Mouse (Mus musculus): ENCODE data around the gene Cchcr1. TPM values are rescaled to one million over a fixed set of nuclear protein-coding genes. Genes with fewer than 3 reads are reported as not detected.

Gene Cchcr1
- 13.5 TPM for polyA plus RNA-seq (2014; fragmentation: Illumina TruSeq; extraction: RNeasy Lipid Tissue Mini Kit (QIAGEN cat#74804); ENCODE audit: low read depth, low replicate concordance)

DNA sequence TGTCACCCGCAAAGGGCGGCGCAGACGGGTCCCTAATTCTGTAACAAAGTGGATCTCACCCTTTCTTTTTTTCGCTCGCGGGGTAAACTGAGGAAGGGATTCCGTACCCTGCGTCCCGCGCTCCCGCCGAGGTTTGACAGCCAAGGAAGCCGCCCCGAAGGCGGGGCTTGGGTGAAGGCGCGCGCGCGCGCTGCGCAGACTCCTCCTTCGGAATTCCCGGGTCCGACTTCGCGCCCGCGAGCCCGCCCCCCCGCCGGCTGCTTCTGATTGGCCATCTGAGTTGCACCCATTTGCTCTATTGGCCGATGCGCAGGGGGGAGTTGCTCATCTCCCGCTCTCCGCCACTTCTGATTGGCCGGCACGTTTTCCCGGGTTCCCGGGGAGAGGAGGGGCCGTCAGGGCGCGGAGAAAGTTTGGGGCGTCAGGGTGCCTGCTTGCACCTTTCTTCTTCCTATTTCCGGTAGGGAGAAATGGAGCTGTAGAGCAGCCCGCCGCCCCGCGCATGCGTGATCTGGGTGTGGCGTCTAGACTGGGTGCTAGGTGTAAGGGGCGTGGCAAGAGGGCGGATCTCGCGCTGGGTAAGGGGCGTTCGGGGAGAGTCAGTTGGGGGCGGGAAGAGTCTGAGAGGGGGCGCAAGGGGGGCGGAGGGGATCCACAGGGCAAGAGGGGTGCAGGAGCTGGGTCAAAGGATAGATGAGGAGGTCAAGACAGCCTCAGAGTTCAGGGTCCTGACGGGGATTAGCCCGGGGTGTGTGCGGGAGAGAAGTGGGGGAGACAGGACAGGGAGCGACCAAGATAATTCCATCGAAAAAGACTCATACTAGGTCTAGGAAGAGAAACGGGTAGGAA lies at the start of gene Cchcr1, which contains the start of gene Tcf19:
Cchcr1 (plus strand) TSS at position 449 of the 849 bp plus-strand sequence.
Tcf19 (minus strand) TSS at position 173 of the 849 bp plus-strand sequence.

DNA sequence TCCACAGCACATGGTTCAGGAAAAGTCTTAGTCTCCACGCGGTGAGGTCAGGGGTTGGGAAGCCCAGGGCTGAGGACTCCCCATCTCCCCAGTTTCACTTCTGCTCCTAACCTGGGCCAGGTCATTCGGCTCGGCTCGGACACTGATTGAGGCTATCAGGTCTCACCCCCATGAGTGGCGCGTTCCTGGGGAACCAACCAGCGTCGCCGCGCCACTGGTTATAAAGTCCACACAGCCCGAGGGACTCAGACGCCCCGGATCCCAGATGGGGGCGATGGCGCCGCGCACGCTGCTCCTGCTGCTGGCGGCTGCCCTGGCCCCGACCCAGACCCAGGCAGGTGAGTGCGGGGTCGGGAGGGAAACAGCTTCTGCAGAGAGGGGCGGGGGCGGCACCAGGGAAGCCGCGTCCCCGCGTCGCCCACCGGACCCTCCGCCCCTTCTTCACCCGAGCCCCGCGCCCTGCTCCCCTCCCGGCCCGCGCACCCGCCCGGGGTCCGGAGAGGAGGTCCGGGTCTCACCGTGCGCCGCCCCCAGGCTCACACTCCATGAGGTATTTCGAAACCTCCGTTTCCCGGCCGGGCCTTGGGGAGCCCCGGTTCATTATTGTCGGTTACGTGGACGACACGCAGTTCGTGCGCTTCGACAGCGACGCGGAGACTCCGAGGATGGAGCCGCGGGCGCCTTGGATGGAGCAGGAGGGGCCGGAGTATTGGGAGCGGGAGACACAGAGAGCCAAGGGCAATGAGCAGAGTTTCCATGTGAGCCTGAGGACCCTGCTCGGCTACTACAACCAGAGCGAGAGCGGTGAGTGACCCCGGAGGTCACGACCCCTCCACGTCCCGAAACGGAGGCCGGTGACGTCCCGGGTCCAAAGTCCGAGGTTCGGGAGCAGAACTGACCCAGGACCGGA lies 46.8 kb upstream of the Cchcr1 start, which contains the start of gene H2-Q10:
H2-Q10 (plus strand) TSS at position 248 of the 910 bp plus-strand sequence.

DNA sequence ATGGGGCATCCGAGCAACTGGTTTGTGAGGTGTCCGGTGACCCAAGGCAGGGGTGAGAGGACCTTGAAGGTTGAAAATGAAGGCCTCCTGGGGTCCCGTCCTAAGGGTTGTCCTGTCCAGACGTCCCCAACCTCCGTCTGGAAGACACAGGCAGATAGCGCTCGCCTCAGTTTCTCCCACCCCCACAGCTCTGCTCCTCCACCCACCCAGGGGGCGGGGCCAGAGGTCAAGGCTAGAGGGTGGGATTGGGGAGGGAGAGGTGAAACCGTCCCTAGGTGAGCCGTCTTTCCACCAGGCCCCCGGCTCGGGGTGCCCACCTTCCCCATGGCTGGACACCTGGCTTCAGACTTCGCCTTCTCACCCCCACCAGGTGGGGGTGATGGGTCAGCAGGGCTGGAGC lies 11.1 kb upstream of the Cchcr1 start, which contains the start of gene Pou5f1:
Pou5f1 (plus strand) TSS at position 243 of the 400 bp plus-strand sequence.

DNA sequence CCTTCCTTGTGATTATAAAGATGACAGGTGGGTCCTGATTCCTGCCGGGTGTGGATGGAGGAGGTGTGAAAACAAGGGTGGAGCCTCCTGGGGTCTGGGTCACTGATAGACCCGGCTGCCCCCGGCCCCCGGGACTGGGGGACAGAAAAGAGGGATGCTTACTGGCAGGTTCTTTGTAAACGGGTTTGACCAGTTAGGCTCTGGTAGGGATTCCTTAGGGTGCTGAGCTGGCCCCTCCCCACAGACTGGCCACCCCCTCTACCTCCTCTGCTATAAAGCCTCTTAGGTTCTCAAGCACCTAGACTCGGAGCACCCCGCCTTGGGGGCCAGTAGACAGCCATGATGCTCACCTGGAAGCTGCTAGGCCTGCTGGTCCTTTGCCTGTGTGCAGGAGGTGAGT lies 16.0 kb downstream of the Cchcr1 start, which contains the start of gene Psors1c2:
Psors1c2 (plus strand) TSS at position 301 of the 400 bp plus-strand sequence.

DNA sequence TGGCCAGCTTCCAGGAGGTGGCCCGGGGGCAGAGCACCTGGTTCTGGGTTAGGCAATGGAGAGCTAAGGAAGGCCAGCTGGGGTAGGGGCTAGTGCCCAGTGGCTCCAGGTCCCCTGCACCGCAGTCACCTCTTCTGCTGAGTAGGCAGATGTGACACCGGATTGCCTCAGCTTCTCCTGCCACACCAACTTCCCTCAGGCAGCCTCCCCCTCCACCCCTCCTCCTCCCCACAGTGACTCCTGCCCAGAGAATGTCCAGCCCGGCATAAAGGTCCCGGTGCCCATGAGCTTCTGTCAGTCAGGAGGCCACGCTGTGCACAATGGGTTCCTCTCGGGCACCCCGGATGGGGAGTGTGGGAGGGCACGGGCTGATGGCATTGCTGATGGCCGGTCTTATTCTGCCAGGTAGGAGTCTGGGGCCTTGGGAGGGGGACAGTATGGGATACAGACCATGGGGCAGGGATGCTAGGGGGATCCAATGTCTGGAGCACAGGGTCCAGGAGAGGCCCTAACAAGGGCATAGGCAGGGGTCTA lies 35.0 kb downstream of the Cchcr1 start, which contains the start of gene Cdsn:
Cdsn (plus strand) TSS at position 248 of the 534 bp plus-strand sequence.

DNA sequence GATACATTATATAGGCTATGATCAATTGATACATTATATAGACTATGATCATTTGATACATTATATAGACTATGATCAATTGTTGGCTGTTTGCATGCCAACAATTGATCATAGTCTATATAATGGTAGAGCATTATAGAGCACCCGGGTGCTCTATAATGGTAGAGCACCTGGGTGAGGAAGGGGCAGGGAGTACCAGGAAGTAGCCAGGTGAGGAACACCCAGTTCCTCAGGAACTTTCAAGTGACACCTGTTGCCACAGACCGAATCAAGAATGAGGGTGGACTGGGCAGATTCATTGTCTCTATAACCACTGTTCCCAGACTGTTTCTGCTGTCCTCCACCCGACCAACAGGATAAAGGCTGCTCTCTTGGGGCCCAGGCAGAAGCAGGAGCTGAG lies 50.2 kb downstream of the Cchcr1 start, which contains the start of gene 2300002M23Rik:
2300002M23Rik (plus strand) TSS at position 301 of the 400 bp plus-strand sequence.

Other genes with a start within 250 kb of the Cchcr1 start
- gene H2-Q1, start 196.7 kb upstream of the Cchcr1 start, polyA plus RNA-seq (2014; fragmentation: Illumina TruSeq; extraction: RNeasy Lipid Tissue Mini Kit (QIAGEN cat#74804); ENCODE audit: low read depth, low replicate concordance) = not detected
- gene H2-Q2, start 174.9 kb upstream of the Cchcr1 start, polyA plus RNA-seq (2014; fragmentation: Illumina TruSeq; extraction: RNeasy Lipid Tissue Mini Kit (QIAGEN cat#74804); ENCODE audit: low read depth, low replicate concordance) = 3.6 TPM
- gene H2-Q4, start 137.5 kb upstream of the Cchcr1 start, polyA plus RNA-seq (2014; fragmentation: Illumina TruSeq; extraction: RNeasy Lipid Tissue Mini Kit (QIAGEN cat#74804); ENCODE audit: low read depth, low replicate concordance) = 52.9 TPM
- 27.5 TPM for gene H2-Q6, start 92.2 kb upstream of the Cchcr1 start, polyA plus RNA-seq (2014; fragmentation: Illumina TruSeq; extraction: RNeasy Lipid Tissue Mini Kit (QIAGEN cat#74804); ENCODE audit: low read depth, low replicate concordance)
- gene H2-Q7, start 77.9 kb upstream of the Cchcr1 start, polyA plus RNA-seq (2014; fragmentation: Illumina TruSeq; extraction: RNeasy Lipid Tissue Mini Kit (QIAGEN cat#74804); ENCODE audit: low read depth, low replicate concordance) = 30.0 TPM
- 6.2 TPM for gene H2-Q10, start 47.0 kb upstream of the Cchcr1 start, polyA plus RNA-seq (2014; fragmentation: Illumina TruSeq; extraction: RNeasy Lipid Tissue Mini Kit (QIAGEN cat#74804); ENCODE audit: low read depth, low replicate concordance)
- not detected for gene Pou5f1, start 11.1 kb upstream of the Cchcr1 start, polyA plus RNA-seq (2014; fragmentation: Illumina TruSeq; extraction: RNeasy Lipid Tissue Mini Kit (QIAGEN cat#74804); ENCODE audit: low read depth, low replicate concordance)
- gene Tcf19, start 276 bp upstream of the Cchcr1 start, polyA plus RNA-seq (2014; fragmentation: Illumina TruSeq; extraction: RNeasy Lipid Tissue Mini Kit (QIAGEN cat#74804); ENCODE audit: low read depth, low replicate concordance) = 6.6 TPM
- gene Psors1c2, start 16.1 kb downstream of the Cchcr1 start, polyA plus RNA-seq (2014; fragmentation: Illumina TruSeq; extraction: RNeasy Lipid Tissue Mini Kit (QIAGEN cat#74804); ENCODE audit: low read depth, low replicate concordance) = not detected
- 27.1 TPM for gene Cdsn, start 35.0 kb downstream of the Cchcr1 start, polyA plus RNA-seq (2014; fragmentation: Illumina TruSeq; extraction: RNeasy Lipid Tissue Mini Kit (QIAGEN cat#74804); ENCODE audit: low read depth, low replicate concordance)
- 0.65 TPM for gene 2300002M23Rik, start 50.4 kb downstream of the Cchcr1 start, polyA plus RNA-seq (2014; fragmentation: Illumina TruSeq; extraction: RNeasy Lipid Tissue Mini Kit (QIAGEN cat#74804); ENCODE audit: low read depth, low replicate concordance)
- gene Sfta2, start 84.4 kb downstream of the Cchcr1 start, polyA plus RNA-seq (2014; fragmentation: Illumina TruSeq; extraction: RNeasy Lipid Tissue Mini Kit (QIAGEN cat#74804); ENCODE audit: low read depth, low replicate concordance) = 0.82 TPM
- gene Gm9573, start 109.5 kb downstream of the Cchcr1 start, polyA plus RNA-seq (2014; fragmentation: Illumina TruSeq; extraction: RNeasy Lipid Tissue Mini Kit (QIAGEN cat#74804); ENCODE audit: low read depth, low replicate concordance) = not detected
- gene Mucl3, start 126.6 kb downstream of the Cchcr1 start, polyA plus RNA-seq (2014; fragmentation: Illumina TruSeq; extraction: RNeasy Lipid Tissue Mini Kit (QIAGEN cat#74804); ENCODE audit: low read depth, low replicate concordance) = not detected
- gene Vars2, start 150.5 kb downstream of the Cchcr1 start, polyA plus RNA-seq (2014; fragmentation: Illumina TruSeq; extraction: RNeasy Lipid Tissue Mini Kit (QIAGEN cat#74804); ENCODE audit: low read depth, low replicate concordance) = 13.1 TPM
- gene Gtf2h4, start 156.6 kb downstream of the Cchcr1 start, polyA plus RNA-seq (2014; fragmentation: Illumina TruSeq; extraction: RNeasy Lipid Tissue Mini Kit (QIAGEN cat#74804); ENCODE audit: low read depth, low replicate concordance) = 14.5 TPM
- 40.9 TPM for gene Ddr1, start 187.5 kb downstream of the Cchcr1 start, polyA plus RNA-seq (2014; fragmentation: Illumina TruSeq; extraction: RNeasy Lipid Tissue Mini Kit (QIAGEN cat#74804); ENCODE audit: low read depth, low replicate concordance)

All from adipose tissue, adult 10 weeks (tissue).